Mouse (Mus musculus) intestine, embryonic 15.5 days (tissue): ENCODE results near the gene Igdcc3. TPM values are rescaled to one million over a fixed set of nuclear protein-coding genes. Genes with fewer than 3 reads are reported as not detected.

Source experiments
- ATAC-seq: fragments of 200-750 bp; cut with Nextera tagmentation; 2 replicates; pipeline ENCODE4 v1.8.0; 2017; ENCODE audit warnings: moderate TSS enrichment, moderate library complexity
- H3K27ac ChIP-seq: fragments of 300-500 bp; sonication (generic); 2 replicates; pipeline ENCODE4 v1.5.1; 2015; ENCODE audit warnings: mild to moderate bottlenecking, inconsistent platforms
- H3K27me3 ChIP-seq: fragments of 300-500 bp; sonication (generic); replicated peaks from 2 replicates; pipeline ENCODE4 v1.6.1; 2015; ENCODE audit warnings: inconsistent platforms
- H3K36me3 ChIP-seq: fragments of 300-500 bp; sonication (generic); 2 replicates; pipeline ENCODE4 v1.6.1; 2015; ENCODE audit warnings: inconsistent platforms
- H3K4me1 ChIP-seq: fragments of 300-500 bp; sonication (generic); replicated peaks from 2 replicates; pipeline ENCODE4 v1.6.1; 2015; ENCODE audit warnings: inconsistent platforms
- H3K4me2 ChIP-seq: fragments of 300-500 bp; sonication (generic); replicated peaks from 2 replicates; pipeline ENCODE4 v1.6.1; 2015; ENCODE audit warnings: mild to moderate bottlenecking, inconsistent platforms
- H3K4me3 ChIP-seq: fragments of 300-500 bp; sonication (generic); replicated peaks from 2 replicates; pipeline ENCODE4 v1.5.1; 2015; ENCODE audit warnings: inconsistent platforms
- H3K9ac ChIP-seq: fragments of 300-500 bp; sonication (generic); 2 replicates; pipeline ENCODE4 v1.6.1; 2015; ENCODE audit warnings: inconsistent platforms
- H3K9me3 ChIP-seq: fragments of 300-500 bp; sonication (generic); 2 replicates; pipeline ENCODE4 v1.6.1; 2016; ENCODE audit warnings: inconsistent platforms
- WGBS: fragments of 180-500 bp; shearing (Covaris S2); methylation state at CpG from one replicate; pipeline ENCODE4 v1.1.7; 2015; 5-methylcytosine and 5-hydroxymethylcytosine counted together
- polyA plus RNA-seq: library from polyadenylated mRNA; unstranded; fragments of >200 nt; fragmentation: Nextera tagmentation; extraction: Ambion mirVana; gene quantifications from 2 replicates; pipeline ENCODE4 v1.2.1, GENCODE M21; 2015

Igdcc3 gene
- polyA plus RNA-seq, 1 experiment from 2014 or later = 0.99 TPM

GRCm38 (mm10) chr9:65142399-65142798, 1.4 kb downstream of the Igdcc3 start:
- 5% methylated on average over 8 of the region's 8 CpGs for WGBS
- peak overlapping the region; percentile 74; the same call in 1 of the 2 replicates for H3K9ac ChIP-seq

GRCm38 (mm10) chr9:65146001-65146400, 5.0 kb downstream of the Igdcc3 start:
- no peak for ATAC-seq
- no peaks in the 10 kb centered on the region; the same call in 1 of the 2 replicates for H3K27me3 ChIP-seq

More at GRCm38 (mm10) chr9:65142399-65142798, 1.4 kb downstream of the Igdcc3 start:
- Histone ChIP-seq H3K4me1 (peaks cover 17% of the 10 kb centered on the region), H3K36me3 (no peaks in the 10 kb centered on the region), H3K27ac (no peak overlapping the region), H3K27me3 (peaks cover 6% of the 10 kb centered on the region; the same call in 1 of the 2 replicates), H3K4me3 (peak overlapping the region; percentile 75), H3K4me2 (peak overlapping the region; percentile 100), H3K9me3 (no peaks in the 10 kb centered on the region)
- no peak for ATAC-seq

GRCm38 (mm10) chr9:65148507-65148906, 7.5 kb downstream of the Igdcc3 start:
- Histone ChIP-seq H3K9ac (no peak overlapping the region), H3K4me3 (no peak overlapping the region), H3K36me3 (no peaks in the 10 kb centered on the region), H3K27ac (no peak overlapping the region), H3K4me1 (peaks cover 10% of the 10 kb centered on the region), H3K27me3 (no peaks in the 10 kb centered on the region), H3K4me2 (no peak overlapping the region), H3K9me3 (no peaks in the 10 kb centered on the region)
- 88% methylated on average over 7 of the region's 7 CpGs for WGBS
- no peak for ATAC-seq

More at GRCm38 (mm10) chr9:65146001-65146400, 5.0 kb downstream of the Igdcc3 start:
- Histone ChIP-seq H3K4me1 (peaks cover 11% of the 10 kb centered on the region), H3K4me3 (no peak overlapping the region), H3K27ac (no peak overlapping the region), H3K36me3 (no peaks in the 10 kb centered on the region), H3K9ac (no peak overlapping the region), H3K9me3 (no peaks in the 10 kb centered on the region), H3K4me2 (no peak overlapping the region)
- 82% methylated on average over 5 of the region's 5 CpGs for WGBS

- no peaks in the 10 kb centered on the region for H3K27me3 ChIP-seq
- H3K4me2 ChIP-seq = no peak overlapping the region; the same call in 1 of the 2 replicates
- 55% methylated on average over 6 of the region's 6 CpGs for WGBS
- H3K4me1 ChIP-seq = peaks cover 28% of the 10 kb centered on the region
- H3K27ac ChIP-seq = peak overlapping the region; percentile 23; the same call in 1 of the 2 replicates
- ATAC-seq = peak; percentile 67
- no peaks in the 10 kb centered on the region for H3K36me3 ChIP-seq
- H3K9me3 ChIP-seq = no peaks in the 10 kb centered on the region
- H3K9ac ChIP-seq = no peak overlapping the region
- no peak overlapping the region for H3K4me3 ChIP-seq
Measured at GRCm38 (mm10) chr9:65152711-65153330, 11.8 kb downstream of the Igdcc3 start.

DNA sequence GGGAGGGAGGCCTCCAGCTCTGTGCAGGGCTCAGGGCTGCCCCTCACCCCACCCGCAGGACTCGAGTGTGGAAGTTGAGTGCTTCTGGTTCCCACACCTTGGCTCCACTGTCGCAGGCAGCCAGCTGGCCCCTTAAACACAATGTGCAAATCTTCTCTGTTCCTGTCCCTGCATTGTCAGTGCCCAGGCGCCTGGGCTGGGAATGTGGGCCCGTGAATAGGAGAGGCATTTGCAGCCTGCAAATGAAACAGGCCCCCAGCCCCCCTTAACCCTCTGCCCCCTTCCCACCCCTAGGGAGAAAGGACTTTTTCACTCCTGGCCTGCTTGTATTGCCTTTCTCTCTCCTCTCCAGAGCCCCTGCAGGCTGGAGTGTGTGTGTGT, 12.3 kb downstream of the Igdcc3 start:
- WGBS = 9% methylated on average over 5 of the region's 5 CpGs
- Histone ChIP-seq H3K9ac (no peak overlapping the region), H3K36me3 (no peaks in the 10 kb centered on the region), H3K27ac (peak overlapping the region; percentile 23; the same call in 1 of the 2 replicates), H3K27me3 (no peaks in the 10 kb centered on the region), H3K4me1 (peaks cover 28% of the 10 kb centered on the region), H3K9me3 (no peaks in the 10 kb centered on the region), H3K4me2 (no peak overlapping the region; the same call in 1 of the 2 replicates), H3K4me3 (no peak overlapping the region)
- ATAC-seq = peak; percentile 72

DNA sequence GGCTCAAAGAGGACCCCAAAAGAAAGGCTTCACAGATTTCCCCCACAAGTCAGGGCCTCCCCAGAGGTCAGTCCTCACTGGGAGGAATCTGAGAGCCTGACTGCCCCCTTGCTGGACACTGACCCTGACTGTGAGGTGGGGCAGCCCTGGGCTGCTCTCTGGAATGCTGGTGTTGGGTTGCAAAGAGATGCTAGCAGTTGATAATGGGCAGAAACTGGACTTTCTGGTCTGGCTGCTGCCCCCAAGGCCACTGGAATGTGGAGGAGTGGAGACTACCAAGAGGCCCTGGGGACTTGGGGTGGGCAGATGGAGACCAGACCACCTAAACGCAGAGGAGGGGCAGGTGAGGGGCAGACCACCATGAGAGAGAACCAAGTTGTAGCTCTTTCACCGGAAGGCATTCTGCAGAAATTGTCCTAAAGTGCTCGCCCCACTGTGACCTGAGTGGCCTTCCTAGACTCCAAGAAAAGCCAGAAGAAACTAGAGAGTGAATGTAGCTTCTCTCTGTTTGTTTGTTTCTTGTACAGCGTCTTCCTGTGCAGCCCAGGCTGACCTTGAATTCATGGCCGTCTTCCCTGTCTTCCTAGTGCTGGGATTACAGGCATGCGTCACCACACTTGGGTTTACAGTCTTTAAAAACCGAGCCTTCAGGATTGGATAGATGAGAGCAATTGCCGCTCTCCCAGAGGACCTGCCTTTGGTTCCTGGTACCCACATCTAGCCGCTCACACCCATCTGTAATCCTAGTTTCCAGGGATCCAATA, 13.9 kb downstream of the Igdcc3 start:
- no peaks in the 10 kb centered on the region for H3K9me3 ChIP-seq
- ATAC-seq = no peak
- no peaks in the 10 kb centered on the region; the same call in 1 of the 2 replicates for H3K27me3 ChIP-seq
- no peak overlapping the region for H3K4me3 ChIP-seq
- H3K27ac ChIP-seq = 0 out of 2 replicates have a peak overlapping the region, but pooled peaks have one; percentile 3
- peaks cover 28% of the 10 kb centered on the region for H3K4me1 ChIP-seq
- no peaks in the 10 kb centered on the region for H3K36me3 ChIP-seq
- H3K4me2 ChIP-seq = no peak overlapping the region
- H3K9ac ChIP-seq = no peak overlapping the region
- WGBS = 49% methylated on average over 9 of the region's 9 CpGs

DNA sequence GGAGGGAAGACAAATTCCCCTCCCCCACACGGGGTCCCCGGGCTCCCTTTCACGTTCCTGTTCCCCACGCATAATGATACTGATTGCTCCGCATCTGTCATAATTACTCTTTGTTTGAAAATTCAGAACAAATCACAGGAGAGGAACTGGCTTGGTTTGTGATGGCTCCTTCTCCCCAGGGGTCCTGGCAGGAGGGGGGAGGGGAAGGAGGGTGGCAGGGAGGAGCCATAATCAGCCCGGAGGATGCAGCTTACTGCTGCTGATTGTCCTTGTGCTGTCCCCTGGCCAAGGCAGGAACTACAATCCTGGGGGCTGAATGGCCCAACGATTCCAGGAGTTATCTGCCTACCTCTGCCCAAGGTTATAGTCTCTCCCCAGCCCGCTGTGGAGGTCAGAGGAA, 15.6 kb downstream of the Igdcc3 start:
- Histone ChIP-seq H3K27ac (no peak overlapping the region), H3K36me3 (no peaks in the 10 kb centered on the region), H3K4me3 (no peak overlapping the region), H3K9me3 (no peaks in the 10 kb centered on the region), H3K27me3 (peaks cover 2% of the 10 kb centered on the region; the same call in 1 of the 2 replicates), H3K9ac (no peak overlapping the region), H3K4me2 (peak overlapping the region; percentile 11; the same call in 1 of the 2 replicates), H3K4me1 (peaks cover 28% of the 10 kb centered on the region)
- ATAC-seq = no peak
- 15% methylated on average over 8 of the region's 8 CpGs for WGBS

GRCm38 (mm10) chr9:65157631-65158030, 16.6 kb downstream of the Igdcc3 start:
- Histone ChIP-seq H3K9ac (no peak overlapping the region), H3K9me3 (no peaks in the 10 kb centered on the region), H3K4me2 (no peak overlapping the region), H3K4me1 (peaks cover 30% of the 10 kb centered on the region), H3K27me3 (peaks cover 11% of the 10 kb centered on the region; the same call in 1 of the 2 replicates), H3K4me3 (no peak overlapping the region), H3K36me3 (no peaks in the 10 kb centered on the region), H3K27ac (no peak overlapping the region)
- 40% methylated on average over 6 of the region's 6 CpGs for WGBS
- ATAC-seq = no peak

DNA sequence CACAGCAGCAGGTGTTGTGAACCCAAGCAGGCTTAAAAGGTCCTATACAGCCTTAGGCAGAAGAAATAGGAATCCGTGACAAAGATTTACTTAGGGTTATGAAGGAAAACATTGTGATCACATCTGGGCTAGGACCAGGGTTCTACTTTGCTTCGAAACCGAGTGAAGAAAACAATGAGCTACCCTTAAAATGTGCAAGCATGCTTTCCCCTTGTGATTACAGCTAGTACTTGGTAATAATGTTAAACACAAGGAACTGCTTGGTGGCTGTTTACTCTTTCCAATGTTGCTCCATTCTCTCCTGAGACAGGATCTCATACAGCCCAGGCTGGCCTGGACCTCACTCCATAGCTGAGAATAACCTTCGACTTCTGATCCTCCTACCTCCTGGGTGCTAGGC, 20.2 kb downstream of the Igdcc3 start:
- Histone ChIP-seq H3K9ac (no peak overlapping the region), H3K4me1 (peaks cover 17% of the 10 kb centered on the region), H3K27me3 (peaks cover 18% of the 10 kb centered on the region), H3K9me3 (no peaks in the 10 kb centered on the region), H3K27ac (no peak overlapping the region), H3K36me3 (no peaks in the 10 kb centered on the region), H3K4me2 (no peak overlapping the region), H3K4me3 (no peak overlapping the region)
- 74% methylated on average over 4 of the region's 4 CpGs for WGBS
- ATAC-seq = no peak

- no peak for ATAC-seq
- H3K9me3 ChIP-seq = no peaks in the 10 kb centered on the region
- no peak overlapping the region for H3K27ac ChIP-seq
- no peak overlapping the region for H3K4me2 ChIP-seq
- no peaks in the 10 kb centered on the region for H3K36me3 ChIP-seq
- H3K4me3 ChIP-seq = no peak overlapping the region
- peaks cover 18% of the 10 kb centered on the region for H3K27me3 ChIP-seq
- WGBS = 52% methylated on average over 8 of the region's 8 CpGs
- H3K4me1 ChIP-seq = peaks cover 16% of the 10 kb centered on the region
- no peak overlapping the region for H3K9ac ChIP-seq
Measured at GRCm38 (mm10) chr9:65161881-65162280, 20.9 kb downstream of the Igdcc3 start.

GRCm38 (mm10) chr9:65162711-65163639, 22.0 kb downstream of the Igdcc3 start:
- peak overlapping the region; percentile 90 for H3K4me2 ChIP-seq
- H3K4me3 ChIP-seq = peak overlapping the region; percentile 44
- peak overlapping the region; percentile 31; the same call in 1 of the 2 replicates for H3K9ac ChIP-seq
- peaks cover 18% of the 10 kb centered on the region for H3K27me3 ChIP-seq
- H3K36me3 ChIP-seq = no peaks in the 10 kb centered on the region
- 3% methylated on average over 67 of the region's 69 CpGs for WGBS
- H3K27ac ChIP-seq = no peak overlapping the region
- peaks cover 14% of the 10 kb centered on the region for H3K4me1 ChIP-seq
- peak; percentile 71 for ATAC-seq
- no peaks in the 10 kb centered on the region for H3K9me3 ChIP-seq

- WGBS = 29% methylated on average over 1 of the region's 1 CpGs
- H3K27me3 ChIP-seq = peaks cover 18% of the 10 kb centered on the region
- no peak overlapping the region for H3K27ac ChIP-seq
- no peak overlapping the region for H3K4me3 ChIP-seq
- no peak overlapping the region for H3K9ac ChIP-seq
- no peak for ATAC-seq
- H3K4me1 ChIP-seq = peaks cover 14% of the 10 kb centered on the region
- H3K4me2 ChIP-seq = no peak overlapping the region
- H3K9me3 ChIP-seq = no peaks in the 10 kb centered on the region
- H3K36me3 ChIP-seq = no peaks in the 10 kb centered on the region
Measured at GRCm38 (mm10) chr9:65164870-65165269, 23.9 kb downstream of the Igdcc3 start.
